Mouse (Mus musculus) cerebellum, adult 2 months (tissue): Measurements from ENCODE around the gene Dync2li1.

ENCODE experiments used
- CTCF ChIP-seq: fragments of 200-500 bp; IDR thresholded peaks from 2 replicates; pipeline ENCODE4 v1.5.1; 2011; ENCODE audit warnings: low read depth, mild to moderate bottlenecking, control low read depth, low read length, moderate library complexity, borderline replicate concordance; ENCODE audit not compliant: insufficient read depth
- POLR2A ChIP-seq: fragments of 200-500 bp; IDR thresholded peaks from 2 replicates; pipeline ENCODE4 v1.6.1; 2011; ENCODE audit warnings: low read length, control low read depth, borderline replicate concordance; ENCODE audit not compliant: insufficient read depth

DNA sequence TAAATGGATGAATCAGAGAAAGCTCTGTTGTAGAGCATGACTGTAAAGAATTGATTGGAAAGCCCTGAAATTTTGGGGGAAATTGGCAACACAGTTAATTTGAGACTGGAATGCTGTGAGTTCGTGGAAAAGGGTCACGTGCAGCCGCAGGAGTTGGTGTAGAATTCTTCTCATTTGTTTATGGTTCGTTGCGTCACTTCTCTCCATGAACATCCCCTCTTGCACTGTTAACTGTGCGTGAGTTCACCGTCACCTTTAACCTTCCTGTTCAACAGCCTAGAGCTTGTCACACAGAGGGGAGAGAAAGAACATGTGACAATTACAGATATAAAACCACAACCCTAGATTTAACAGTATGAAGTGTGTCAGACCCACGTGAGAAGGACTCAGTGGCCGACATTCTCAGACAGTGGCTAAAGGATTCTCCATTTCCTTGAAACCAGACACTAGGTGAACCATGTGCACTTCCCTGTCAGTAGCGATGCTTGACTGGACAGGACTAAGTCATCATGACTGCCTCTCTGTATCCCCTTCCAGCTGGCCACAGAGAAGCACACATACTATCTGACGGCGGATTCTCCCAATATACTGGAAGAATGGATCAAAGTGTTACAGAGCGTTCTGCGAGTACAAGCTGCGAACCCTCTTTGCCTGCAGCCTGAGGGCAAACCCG lies 49.5 kb upstream of the Dync2li1 start:
- TF ChIP-seq CTCF (no peak), POLR2A (no peak)
